Mouse (Mus musculus): ENCODE measurements around the gene Cfap99. TPM values are rescaled to one million over a fixed set of nuclear protein-coding genes. Genes with fewer than 3 reads are reported as not detected.

The Cfap99 gene
- total RNA-seq, 1 experiment from 2014 or later: 0.38 TPM

GRCm38 (mm10) chr5:34370840-34371239 lies 82.4 kb downstream of the Cfap99 start:
- ATAC-seq (replicated peaks; ENCODE audit: insufficient number of reproducible peaks, low FRiP score, low TSS enrichment, poor library complexity, severe bottlenecking): no peak

- ATAC-seq (replicated peaks; ENCODE audit: insufficient number of reproducible peaks, low FRiP score, low TSS enrichment, poor library complexity, severe bottlenecking): no peak
These were observed 83.7 kb downstream of the Cfap99 start for GRCm38 (mm10) chr5:34372141-34372540.

- ATAC-seq (replicated peaks; ENCODE audit: insufficient number of reproducible peaks, low FRiP score, low TSS enrichment, poor library complexity, severe bottlenecking): no peak
These were observed 84.1 kb downstream of the Cfap99 start for GRCm38 (mm10) chr5:34372541-34372940.

Other genes starting within 250 kb of the Cfap99 start
- 2.1 TPM in 1 of 3 replicates, not detected in the others for gene Poln, start 119.2 kb upstream of the Cfap99 start, total RNA-seq (2017)
- gene Haus3, start 119.1 kb upstream of the Cfap99 start, total RNA-seq (2017): 107 to 199 TPM (median 133 TPM) in 3 replicates
- gene Mxd4, start 100.9 kb upstream of the Cfap99 start, total RNA-seq (2017): 43.8 to 81.5 TPM (median 57.1 TPM) in 3 replicates
- 0.43 to 3.9 TPM (median 0.67 TPM) in 3 replicates for gene Zfyve28, start 151 bp upstream of the Cfap99 start, total RNA-seq (2017)
- 155 to 183 TPM (median 179 TPM) in 3 replicates for gene Rnf4, start 47.7 kb downstream of the Cfap99 start, total RNA-seq (2017)
- 28.6 to 65.7 TPM (median 40.7 TPM) in 3 replicates for gene Fam193a, start 81.3 kb downstream of the Cfap99 start, total RNA-seq (2017)
- gene Tnip2, start 225.4 kb downstream of the Cfap99 start, total RNA-seq (2017): 62.3 to 78.2 TPM (median 78.0 TPM) in 3 replicates
- gene Sh3bp2, start 237.2 kb downstream of the Cfap99 start, total RNA-seq (2017): 80.1 to 108 TPM (median 88.7 TPM) in 3 replicates